Mouse (Mus musculus): ENCODE data around the gene Ciita.

Ciita gene

DNA sequence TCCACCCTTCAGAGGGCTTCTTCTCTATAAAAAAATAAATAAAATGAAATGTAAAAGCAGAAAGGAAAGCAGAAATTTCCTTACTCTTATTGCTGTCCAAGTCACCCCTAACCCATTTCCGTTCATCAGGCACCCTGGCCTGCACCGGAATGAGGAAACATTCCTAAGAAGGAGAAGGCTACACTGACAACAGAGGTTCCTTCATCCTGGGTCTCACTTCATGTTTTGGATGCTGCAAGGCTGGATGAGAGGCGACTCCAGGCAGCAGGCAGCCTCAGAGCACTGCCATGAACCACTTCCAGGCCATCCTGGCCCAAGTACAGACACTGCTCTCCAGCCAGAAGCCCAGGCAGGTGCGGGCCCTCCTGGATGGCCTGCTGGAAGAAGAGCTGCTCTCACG, at the start of gene Ciita:
Ciita (plus strand) TSS at position 203 of the 400 bp plus-strand sequence.
- no peak for TF ChIP-seq GATA4 (IDR thresholded peaks at IDR 0.05; ENCODE audit: insufficient replicate concordance, low read length)

DNA sequence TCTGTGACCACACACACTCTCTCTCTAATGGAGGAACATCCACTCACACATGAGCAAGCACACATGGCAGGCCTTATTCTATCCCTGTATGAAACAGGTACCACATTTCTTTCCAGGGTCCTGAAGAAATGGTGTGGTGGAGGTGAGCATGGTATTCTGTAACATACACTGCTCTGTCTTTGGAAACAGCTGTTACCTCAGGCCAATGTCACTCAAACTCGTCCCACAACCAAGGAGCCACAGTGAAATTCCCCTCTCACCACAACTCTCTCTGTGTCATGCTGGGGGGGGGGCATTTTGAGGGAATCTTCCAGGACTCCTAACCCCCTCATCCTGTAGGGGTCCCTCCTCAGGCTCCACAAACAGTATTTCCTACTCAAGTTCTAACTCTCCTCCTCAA, 47.9 kb upstream of the Ciita start:
- TF ChIP-seq GATA4 (IDR thresholded peaks at IDR 0.05; ENCODE audit: insufficient replicate concordance, low read length): no peak

DNA sequence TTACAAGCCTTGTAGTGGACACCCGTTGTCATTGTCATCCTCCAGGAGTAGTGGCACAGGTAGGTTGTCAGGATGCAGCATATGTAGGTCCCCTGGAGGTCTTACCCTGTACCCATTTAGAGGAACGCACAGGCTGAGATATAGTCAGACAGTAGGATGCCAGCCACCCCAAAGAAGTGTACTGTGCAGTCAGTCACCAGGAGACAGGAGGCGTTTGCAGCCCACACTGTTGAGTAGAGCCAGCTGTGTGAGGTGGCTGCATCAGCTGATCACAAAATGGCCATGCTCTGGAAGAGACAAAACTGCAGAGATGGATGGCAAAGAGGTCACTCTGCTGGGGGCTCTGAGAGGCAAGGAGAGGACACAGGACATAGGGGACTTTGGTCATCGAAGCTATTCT, 47.5 kb upstream of the Ciita start:
- TF ChIP-seq GATA4 (IDR thresholded peaks at IDR 0.05; ENCODE audit: insufficient replicate concordance, low read length): no peak

DNA sequence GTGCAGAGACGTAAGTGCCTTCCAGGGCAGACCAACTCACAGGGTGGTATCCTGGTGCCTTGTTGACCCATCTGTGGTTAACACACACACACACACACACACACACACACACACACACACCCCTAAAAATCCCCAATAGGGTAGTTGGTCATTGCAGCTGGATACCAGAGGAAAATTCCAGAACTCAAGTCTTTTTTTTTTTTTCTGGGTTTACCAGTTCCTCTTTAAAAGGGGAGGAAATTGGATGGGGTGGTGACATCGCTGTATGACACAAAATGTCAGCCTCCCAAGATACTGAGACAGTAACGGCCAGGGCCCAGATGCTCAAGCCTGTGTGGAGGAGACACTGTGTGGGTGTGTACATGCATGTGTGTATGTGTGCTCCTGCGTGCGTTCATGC, 46.5 kb upstream of the Ciita start:
- no peak for TF ChIP-seq GATA4 (IDR thresholded peaks at IDR 0.05; ENCODE audit: insufficient replicate concordance, low read length)

- no peak for TF ChIP-seq GATA4 (IDR thresholded peaks at IDR 0.05; ENCODE audit: insufficient replicate concordance, low read length)
These were observed 43.7 kb upstream of the Ciita start for GRCm38 (mm10) chr16:10436166-10436565.

DNA sequence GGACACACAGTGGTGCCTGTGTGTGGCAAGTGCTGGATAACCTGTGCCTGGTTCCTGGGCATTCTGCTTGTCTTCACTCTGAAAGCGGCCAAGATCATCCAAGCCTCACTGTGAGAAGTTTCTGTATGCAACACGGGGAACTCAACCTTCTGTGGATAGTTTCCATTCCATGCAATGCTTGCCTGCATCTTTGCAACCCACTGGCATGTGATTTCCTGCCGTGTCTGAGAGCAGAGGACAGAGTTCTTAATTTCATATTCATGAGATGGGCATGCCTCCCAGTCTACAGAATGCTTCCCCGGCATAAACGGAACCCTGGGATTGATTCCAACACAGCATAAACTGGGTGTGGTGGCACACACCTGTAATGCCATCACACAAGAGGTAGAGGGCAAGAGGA, 41.8 kb upstream of the Ciita start:
- TF ChIP-seq GATA4 (IDR thresholded peaks at IDR 0.05; ENCODE audit: insufficient replicate concordance, low read length): no peak

DNA sequence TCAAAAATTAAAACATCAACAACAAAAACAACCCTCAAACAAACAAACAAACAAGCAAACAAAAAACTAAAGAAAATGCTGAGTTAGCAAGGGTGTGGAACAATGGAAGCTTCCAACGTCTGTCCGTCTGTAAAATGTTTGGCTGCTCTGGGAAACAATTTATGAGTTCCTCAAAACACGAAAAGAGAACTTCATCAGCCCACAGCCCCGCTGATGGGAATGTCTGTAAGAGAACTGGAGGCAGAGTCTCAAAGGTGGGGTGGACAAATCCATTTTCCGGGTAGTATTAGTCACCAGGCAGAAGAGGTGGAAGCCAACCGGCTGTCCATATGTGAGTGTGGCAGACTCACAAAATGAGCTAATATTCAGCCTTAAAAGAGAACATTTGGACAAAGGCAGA, 38.5 kb upstream of the Ciita start:
- no peak for TF ChIP-seq GATA4 (IDR thresholded peaks at IDR 0.05; ENCODE audit: insufficient replicate concordance, low read length)

- no peak for TF ChIP-seq GATA4 (IDR thresholded peaks at IDR 0.05; ENCODE audit: insufficient replicate concordance, low read length)
These were observed 38.1 kb upstream of the Ciita start for GRCm38 (mm10) chr16:10441761-10442160.

- TF ChIP-seq GATA4 (IDR thresholded peaks at IDR 0.05; ENCODE audit: insufficient replicate concordance, low read length): no peak
These were observed 36.1 kb upstream of the Ciita start for GRCm38 (mm10) chr16:10443723-10444122.

GRCm38 (mm10) chr16:10446573-10447263, 33.1 kb upstream of the Ciita start:
- no peak for TF ChIP-seq GATA4 (IDR thresholded peaks at IDR 0.05; ENCODE audit: insufficient replicate concordance, low read length)

- no peak for TF ChIP-seq GATA4 (IDR thresholded peaks at IDR 0.05; ENCODE audit: insufficient replicate concordance, low read length)
These were observed 32.6 kb upstream of the Ciita start, which contains the start of gene Tvp23a for GRCm38 (mm10) chr16:10447264-10447594. Gene Tvp23a (minus strand): TSS chr16:10447362.

DNA sequence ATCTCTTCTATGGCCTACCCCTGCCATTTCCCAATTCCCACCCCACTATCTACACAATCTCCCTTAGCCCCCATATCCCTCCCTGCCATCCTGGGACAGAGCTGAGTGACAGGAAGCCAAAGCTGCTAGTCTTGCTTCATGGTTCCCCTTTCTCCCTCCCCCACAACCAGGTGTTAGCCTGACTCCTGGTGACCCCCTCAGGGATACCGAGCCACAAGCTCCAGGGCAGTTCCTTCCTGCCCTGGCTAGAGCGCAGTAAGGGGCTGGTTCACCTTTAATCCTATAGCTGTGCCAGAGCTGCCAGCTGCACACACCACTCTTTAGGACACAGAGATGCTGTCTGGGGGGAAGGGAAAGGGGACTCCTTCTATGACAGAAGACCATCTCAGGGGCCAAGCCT, 32.1 kb upstream of the Ciita start:
- no peak for TF ChIP-seq GATA4 (IDR thresholded peaks at IDR 0.05; ENCODE audit: insufficient replicate concordance, low read length)

GRCm38 (mm10) chr16:10448931-10449330, 30.9 kb upstream of the Ciita start:
- TF ChIP-seq GATA4 (IDR thresholded peaks at IDR 0.05; ENCODE audit: insufficient replicate concordance, low read length): no peak

DNA sequence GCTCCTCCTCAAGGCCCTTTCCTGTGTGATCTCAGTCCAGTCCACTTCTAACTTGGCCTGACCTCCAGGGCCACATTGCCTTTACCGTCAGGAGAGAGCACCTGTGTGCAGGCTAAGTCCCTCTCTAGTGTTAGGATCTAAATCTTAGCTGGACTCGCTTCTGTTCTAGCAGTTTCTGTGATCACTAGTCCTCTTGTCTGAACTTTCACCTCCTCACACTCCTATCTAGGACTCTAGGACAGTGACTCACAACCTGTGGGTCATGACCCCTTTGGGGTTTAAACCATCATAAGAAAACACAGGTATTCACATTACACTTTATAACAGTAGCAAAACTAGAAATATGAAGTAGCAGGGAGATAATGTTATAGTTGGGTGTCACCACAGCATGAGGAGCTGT, 28.0 kb upstream of the Ciita start:
- TF ChIP-seq GATA4 (IDR thresholded peaks at IDR 0.05; ENCODE audit: insufficient replicate concordance, low read length): no peak

- peak; percentile 65; the same call in 1 of the 2 replicates for TF ChIP-seq GATA4 (IDR thresholded peaks at IDR 0.05; ENCODE audit: insufficient replicate concordance, low read length)
These were observed 27.4 kb upstream of the Ciita start for GRCm38 (mm10) chr16:10452445-10452896.

DNA sequence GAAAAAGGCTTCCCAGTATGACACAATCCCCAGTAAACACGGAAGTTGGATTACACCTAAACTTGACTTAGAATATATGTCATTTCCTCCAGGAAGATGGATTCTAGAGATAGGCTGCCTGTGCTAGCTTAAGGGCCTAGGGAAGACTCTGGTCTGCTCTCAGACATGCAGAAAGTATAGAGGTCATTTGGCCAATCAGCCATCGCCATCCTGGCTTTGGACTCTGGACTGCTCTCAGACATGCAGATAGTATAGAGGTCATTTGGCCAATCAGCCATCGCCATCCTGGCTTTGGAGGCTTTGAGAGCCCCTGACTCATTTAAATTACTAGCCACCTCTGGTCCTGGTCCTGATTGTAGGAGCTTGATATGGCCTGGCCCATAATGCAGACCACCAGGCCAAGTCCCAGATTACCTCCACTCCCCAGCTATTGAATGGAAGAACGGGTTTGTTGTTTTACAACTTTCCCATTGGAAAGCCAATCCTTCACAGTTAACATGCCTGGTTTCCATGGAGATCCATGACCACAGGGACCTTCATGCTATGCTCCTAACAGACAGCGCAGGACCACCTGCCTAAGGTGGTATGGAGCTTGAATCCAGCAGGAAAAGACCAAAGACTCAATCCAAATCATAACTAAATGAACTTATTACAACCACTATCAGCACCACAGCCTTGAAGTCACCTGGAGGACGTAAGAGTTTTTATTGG, 25.8 kb upstream of the Ciita start:
- TF ChIP-seq GATA4 (IDR thresholded peaks at IDR 0.05; ENCODE audit: insufficient replicate concordance, low read length): no peak

DNA sequence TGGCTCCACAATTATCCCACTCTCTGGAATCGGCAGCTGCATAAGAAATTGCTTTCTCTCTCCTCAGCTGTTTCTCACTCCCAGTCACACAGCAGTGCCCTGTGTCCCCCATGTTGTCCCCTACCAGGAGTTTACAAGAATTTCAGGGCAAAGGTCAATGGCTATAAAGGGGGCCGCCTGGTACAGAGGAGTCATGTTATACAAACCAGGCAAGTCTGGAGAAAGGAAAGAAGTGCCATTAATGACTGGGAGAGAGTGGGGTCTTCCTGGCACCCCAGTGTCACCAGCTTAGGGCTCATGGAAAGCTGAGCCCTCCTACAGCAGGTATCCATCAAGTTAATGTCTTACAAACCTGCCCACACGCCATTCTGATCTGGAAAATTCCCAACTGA, 25.3 kb upstream of the Ciita start:
- TF ChIP-seq GATA4 (IDR thresholded peaks at IDR 0.05; ENCODE audit: insufficient replicate concordance, low read length): no peak

Measured in liver, adult (tissue).